Mouse (Mus musculus): ENCODE measurements around the gene Sertad4. TPM values are rescaled to one million over a fixed set of nuclear protein-coding genes. Genes with fewer than 3 reads are reported as not detected.

The Sertad4 gene
- polyA plus RNA-seq, 1 experiment from 2014 or later, result 20.0 TPM

GRCm38 (mm10) chr1:192872841-192873240 is 17.3 kb upstream of the Sertad4 start:
- Histone ChIP-seq H3K27ac (ENCODE audit: low read length) (no peak overlapping the region), H3K4me2 (replicated peaks; ENCODE audit: low read depth, low read length) (no peak overlapping the region), H3K27me3 (ENCODE audit: insufficient read depth, low read length) (no peaks in the 10 kb centered on the region), H3K9ac (replicated peaks; ENCODE audit: low read length) (no peak overlapping the region), H3K9me3 (ENCODE audit: low read length) (no peaks in the 10 kb centered on the region), H3K4me3 (ENCODE audit: low read length) (no peak overlapping the region), H3K4me1 (ENCODE audit: insufficient read depth, low read length) (no peaks in the 10 kb centered on the region), H3K36me3 (ENCODE audit: insufficient read depth, low read length) (no peaks in the 10 kb centered on the region)
- WGBS, result 71% methylated on average over 5 of the region's 5 CpGs
- ATAC-seq (ENCODE audit: low FRiP score, low TSS enrichment), result no peak

- Histone ChIP-seq H3K9me3 (ENCODE audit: low read length) (no peaks in the 10 kb centered on the region), H3K4me1 (ENCODE audit: insufficient read depth, low read length) (no peaks in the 10 kb centered on the region), H3K27me3 (ENCODE audit: insufficient read depth, low read length) (no peaks in the 10 kb centered on the region), H3K4me2 (replicated peaks; ENCODE audit: low read depth, low read length) (no peak overlapping the region), H3K27ac (ENCODE audit: low read length) (no peak overlapping the region), H3K36me3 (ENCODE audit: insufficient read depth, low read length) (no peaks in the 10 kb centered on the region), H3K9ac (replicated peaks; ENCODE audit: low read length) (no peak overlapping the region), H3K4me3 (ENCODE audit: low read length) (no peak overlapping the region)
- no peak for ATAC-seq (ENCODE audit: low FRiP score, low TSS enrichment)
- 80% methylated on average over 1 of the region's 1 CpGs for WGBS
Measured at GRCm38 (mm10) chr1:192869761-192870160, 14.2 kb upstream of the Sertad4 start.

GRCm38 (mm10) chr1:192864440-192864839 is 8.9 kb upstream of the Sertad4 start:
- H3K4me3 ChIP-seq (ENCODE audit: low read length), result no peak overlapping the region
- ATAC-seq (ENCODE audit: low FRiP score, low TSS enrichment), result no peak
- H3K9me3 ChIP-seq (ENCODE audit: low read length), result no peaks in the 10 kb centered on the region
- H3K4me1 ChIP-seq (ENCODE audit: insufficient read depth, low read length), result peaks cover 14% of the 10 kb centered on the region
- no peaks in the 10 kb centered on the region for H3K27me3 ChIP-seq (ENCODE audit: insufficient read depth, low read length)
- H3K27ac ChIP-seq (ENCODE audit: low read length), result no peak overlapping the region
- no peaks in the 10 kb centered on the region for H3K36me3 ChIP-seq (ENCODE audit: insufficient read depth, low read length)
- H3K9ac ChIP-seq (replicated peaks; ENCODE audit: low read length), result no peak overlapping the region
- no peak overlapping the region for H3K4me2 ChIP-seq (replicated peaks; ENCODE audit: low read depth, low read length)
- WGBS, result 50% methylated on average over 3 of the region's 3 CpGs

GRCm38 (mm10) chr1:192861305-192861960 is 5.9 kb upstream of the Sertad4 start:
- no peaks in the 10 kb centered on the region for H3K36me3 ChIP-seq (ENCODE audit: insufficient read depth, low read length)
- H3K9ac ChIP-seq (replicated peaks; ENCODE audit: low read length), result no peak overlapping the region
- no peak overlapping the region for H3K27ac ChIP-seq (ENCODE audit: low read length)
- whole genome bisulfite sequencing, result 40% methylated on average over 5 of the region's 5 CpGs
- no peak overlapping the region for H3K4me3 ChIP-seq (ENCODE audit: low read length)
- H3K4me1 ChIP-seq (ENCODE audit: insufficient read depth, low read length), result peaks cover 15% of the 10 kb centered on the region
- ATAC-seq (ENCODE audit: low FRiP score, low TSS enrichment), result peak; percentile 80
- no peaks in the 10 kb centered on the region; the same call in 1 of the 2 replicates for H3K27me3 ChIP-seq (ENCODE audit: insufficient read depth, low read length)
- H3K9me3 ChIP-seq (ENCODE audit: low read length), result no peaks in the 10 kb centered on the region
- H3K4me2 ChIP-seq (replicated peaks; ENCODE audit: low read depth, low read length), result no peak overlapping the region

- no peak overlapping the region for H3K4me2 ChIP-seq (replicated peaks; ENCODE audit: low read depth, low read length)
- WGBS, result 68% methylated on average over 6 of the region's 6 CpGs
- no peaks in the 10 kb centered on the region; the same call in 1 of the 2 replicates for H3K27me3 ChIP-seq (ENCODE audit: insufficient read depth, low read length)
- no peak for ATAC-seq (ENCODE audit: low FRiP score, low TSS enrichment)
- no peak overlapping the region for H3K9ac ChIP-seq (replicated peaks; ENCODE audit: low read length)
- no peak overlapping the region for H3K4me3 ChIP-seq (ENCODE audit: low read length)
- H3K4me1 ChIP-seq (ENCODE audit: insufficient read depth, low read length), result peaks cover 22% of the 10 kb centered on the region
- no peaks in the 10 kb centered on the region for H3K9me3 ChIP-seq (ENCODE audit: low read length)
- no peak overlapping the region for H3K27ac ChIP-seq (ENCODE audit: low read length)
- no peaks in the 10 kb centered on the region for H3K36me3 ChIP-seq (ENCODE audit: insufficient read depth, low read length)
Measured at GRCm38 (mm10) chr1:192860273-192860672, 4.7 kb upstream of the Sertad4 start.

GRCm38 (mm10) chr1:192857582-192857981 is 2.0 kb upstream of the Sertad4 start:
- no peak overlapping the region for H3K4me2 ChIP-seq (replicated peaks; ENCODE audit: low read depth, low read length)
- no peak overlapping the region for H3K4me3 ChIP-seq (ENCODE audit: low read length)
- H3K27me3 ChIP-seq (ENCODE audit: insufficient read depth, low read length), result peaks cover 7% of the 10 kb centered on the region; the same call in 1 of the 2 replicates
- no peak for ATAC-seq (ENCODE audit: low FRiP score, low TSS enrichment)
- H3K9me3 ChIP-seq (ENCODE audit: low read length), result no peaks in the 10 kb centered on the region
- H3K36me3 ChIP-seq (ENCODE audit: insufficient read depth, low read length), result no peaks in the 10 kb centered on the region
- no peak overlapping the region for H3K27ac ChIP-seq (ENCODE audit: low read length)
- H3K4me1 ChIP-seq (ENCODE audit: insufficient read depth, low read length), result peaks cover 33% of the 10 kb centered on the region
- H3K9ac ChIP-seq (replicated peaks; ENCODE audit: low read length), result no peak overlapping the region
- WGBS, result 90% methylated on average over 5 of the region's 5 CpGs

- no peaks in the 10 kb centered on the region for H3K9me3 ChIP-seq (ENCODE audit: low read length)
- H3K36me3 ChIP-seq (ENCODE audit: insufficient read depth, low read length), result no peaks in the 10 kb centered on the region
- WGBS, result 83% methylated on average over 6 of the region's 6 CpGs
- H3K4me1 ChIP-seq (ENCODE audit: insufficient read depth, low read length), result peaks cover 33% of the 10 kb centered on the region
- peaks cover 9% of the 10 kb centered on the region for H3K27me3 ChIP-seq (ENCODE audit: insufficient read depth, low read length)
- ATAC-seq (ENCODE audit: low FRiP score, low TSS enrichment), result no peak
- no peak overlapping the region for H3K9ac ChIP-seq (replicated peaks; ENCODE audit: low read length)
- H3K4me2 ChIP-seq (replicated peaks; ENCODE audit: low read depth, low read length), result no peak overlapping the region
- no peak overlapping the region for H3K4me3 ChIP-seq (ENCODE audit: low read length)
- no peak overlapping the region for H3K27ac ChIP-seq (ENCODE audit: low read length)
Measured at GRCm38 (mm10) chr1:192856931-192857330, 1.4 kb upstream of the Sertad4 start.

GRCm38 (mm10) chr1:192856411-192856810 is 855 bp upstream of the Sertad4 start:
- H3K4me1 ChIP-seq (ENCODE audit: insufficient read depth, low read length), result peaks cover 33% of the 10 kb centered on the region
- no peak for ATAC-seq (ENCODE audit: low FRiP score, low TSS enrichment)
- H3K36me3 ChIP-seq (ENCODE audit: insufficient read depth, low read length), result no peaks in the 10 kb centered on the region
- whole genome bisulfite sequencing, result 16% methylated on average over 10 of the region's 10 CpGs
- no peak overlapping the region for H3K9ac ChIP-seq (replicated peaks; ENCODE audit: low read length)
- no peak overlapping the region; the same call in 1 of the 2 replicates for H3K4me2 ChIP-seq (replicated peaks; ENCODE audit: low read depth, low read length)
- H3K27me3 ChIP-seq (ENCODE audit: insufficient read depth, low read length), result peaks cover 9% of the 10 kb centered on the region
- H3K4me3 ChIP-seq (ENCODE audit: low read length), result no peak overlapping the region; the same call in 1 of the 2 replicates
- H3K9me3 ChIP-seq (ENCODE audit: low read length), result no peaks in the 10 kb centered on the region
- 0 out of 2 replicates have a peak overlapping the region, but pooled peaks have one; percentile 93 for H3K27ac ChIP-seq (ENCODE audit: low read length)

- peaks cover 9% of the 10 kb centered on the region for H3K27me3 ChIP-seq (ENCODE audit: insufficient read depth, low read length)
- peak overlapping the region; percentile 93 for H3K4me2 ChIP-seq (replicated peaks; ENCODE audit: low read depth, low read length)
- peak; percentile 57; the same call in 1 of the 2 replicates for ATAC-seq (ENCODE audit: low FRiP score, low TSS enrichment)
- peak overlapping the region; percentile 80 for H3K4me3 ChIP-seq (ENCODE audit: low read length)
- WGBS, result under 1% methylated on average over 44 of the region's 45 CpGs
- no peaks in the 10 kb centered on the region for H3K36me3 ChIP-seq (ENCODE audit: insufficient read depth, low read length)
- peak overlapping the region; percentile 93 for H3K27ac ChIP-seq (ENCODE audit: low read length)
- no peaks in the 10 kb centered on the region for H3K9me3 ChIP-seq (ENCODE audit: low read length)
- peak overlapping the region; percentile 91 for H3K9ac ChIP-seq (replicated peaks; ENCODE audit: low read length)
- peaks cover 42% of the 10 kb centered on the region for H3K4me1 ChIP-seq (ENCODE audit: insufficient read depth, low read length)
Measured at GRCm38 (mm10) chr1:192854819-192855271, 711 bp downstream of the Sertad4 start.
